Mouse (Mus musculus) Patski (cell line): ENCODE measurements around the gene Clp1. TPM values are rescaled to one million over a fixed set of nuclear protein-coding genes. Genes with fewer than 3 reads are reported as not detected.

Experiments used
- ATAC-seq: fragments of 100-300 bp; one replicate; pipeline ENCODE4 v1.8.0; 2021
- CTCF ChIA-PET: fragments of 350-600 bp; sonication (Branson Sonifier 250); formaldehyde crosslinking; loops from one replicate; lab custom pipeline; 2022; ENCODE audit warnings: inconsistent platforms; lab: Charles Lee
- POLR2A ChIA-PET: fragments of 350-600 bp; sonication (Branson Sonifier 250); formaldehyde crosslinking; loops from one replicate; lab custom pipeline; 2022; ENCODE audit warnings: antibody characterized with exemption, inconsistent platforms; lab: Charles Lee
- DNase-seq: peaks from one replicate; pipeline ENCODE4 v3.0.0-alpha.2; 2011; ENCODE audit warnings: low read depth, low spot score
- H3K27me3 ChIP-seq: fragments of 371-371 bp; one replicate; pipeline ENCODE4 v1.5.1; 2021
- CTCF ChIP-seq: fragments of 100-300 bp; IDR thresholded peaks from one replicate; pipeline ENCODE4 v1.5.1; 2021
- in situ Hi-C: fragments of 300-500 bp; cut with MboI; formaldehyde crosslinking; loops from 3 replicates; pipeline ENCODE4 v1.11.1; 2018; ENCODE audit warnings: low pct_unique_long_range_greater_than_20kb, mixed read lengths
- polyA plus RNA-seq: library from polyadenylated mRNA; unstranded; gene quantifications from one replicate; pipeline ENCODE4 v1.2.3, GENCODE M21; 2021

The Clp1 gene
- 11.9 TPM for polyA plus RNA-seq

- no peak for TF ChIP-seq CTCF
- ChIA-PET POLR2A (interaction anchor here (0.8 to 1.6 kb wide), 4 partner anchors 7 to 16 kb away, joined by 3 to 7 read pairs (median 4); partner anchors contain the start of genes Gm19426 and Ypel4), CTCF (no interaction called here)
- ATAC-seq (peak; percentile 93), DNase-seq (peak; percentile 59)
- no peaks in the 10 kb centered on the region for H3K27me3 ChIP-seq
- in situ Hi-C loops = no loop called here
Measured at GRCm38 (mm10) chr2:84727172-84727858, at the start of gene Clp1. Gene Clp1 (minus strand): TSS chr2:84727350.

GRCm38 (mm10) chr2:84775665-84776064, 48.5 kb upstream of the Clp1 start:
- ATAC-seq = no peak
- DNase-seq = no peak
- no peak for TF ChIP-seq CTCF
- ChIA-PET POLR2A (interaction anchor here (1.4 kb wide), 1 partner anchor 9 kb away, joined by 3 read pairs; no protein-coding TSS in a partner anchor), CTCF (no interaction called here)
- in situ Hi-C loops = no loop called here
- peaks cover 12% of the 10 kb centered on the region for H3K27me3 ChIP-seq

GRCm38 (mm10) chr2:84775241-84775640, 48.1 kb upstream of the Clp1 start, which contains the start of gene Serping1:
Gene Serping1 (minus strand): TSS chr2:84775444.
- POLR2A ChIA-PET = no interaction called here
- in situ Hi-C loops = no loop called here
- CTCF ChIA-PET = no interaction called here
- TF ChIP-seq CTCF = no peak
- DNase-seq = no peak
- no peak for ATAC-seq
- H3K27me3 ChIP-seq = peaks cover 16% of the 10 kb centered on the region

GRCm38 (mm10) chr2:84774751-84775150, 47.6 kb upstream of the Clp1 start:
- no peak for TF ChIP-seq CTCF
- in situ Hi-C loops = no loop called here
- POLR2A ChIA-PET = no interaction called here
- CTCF ChIA-PET = interaction anchor here (1.7 kb wide), 1 partner anchor 9 kb away, joined by 4 read pairs; no protein-coding TSS in a partner anchor
- no peak for ATAC-seq
- no peak for DNase-seq
- peaks cover 16% of the 10 kb centered on the region for H3K27me3 ChIP-seq

GRCm38 (mm10) chr2:84773195-84773594, 46.0 kb upstream of the Clp1 start:
- TF ChIP-seq CTCF = no peak
- peaks cover 10% of the 10 kb centered on the region for H3K27me3 ChIP-seq
- ATAC-seq = no peak
- in situ Hi-C loops = no loop called here
- ChIA-PET POLR2A (no interaction called here), CTCF (interaction anchor here (1.2 to 1.7 kb wide), 4 partner anchors 11 to 32 kb away, joined by 3 to 5 read pairs (median 4); no protein-coding TSS in a partner anchor)
- no peak for DNase-seq

GRCm38 (mm10) chr2:84772454-84772853, 45.3 kb upstream of the Clp1 start:
- no peak for TF ChIP-seq CTCF
- peaks cover 4% of the 10 kb centered on the region for H3K27me3 ChIP-seq
- CTCF ChIA-PET = interaction anchor here (1.2 to 1.7 kb wide), 2 partner anchors 31 kb away, joined by 3 read pairs; no protein-coding TSS in a partner anchor
- ATAC-seq (peak; percentile 54), DNase-seq (no peak)
- POLR2A ChIA-PET = no interaction called here
- in situ Hi-C loops = no loop called here

- no peak for DNase-seq
- ChIA-PET CTCF (no interaction called here), POLR2A (no interaction called here)
- H3K27me3 ChIP-seq = peaks cover 4% of the 10 kb centered on the region
- in situ Hi-C loops = no loop called here
- no peak for TF ChIP-seq CTCF
- no peak for ATAC-seq
Measured at GRCm38 (mm10) chr2:84770501-84770900, 43.4 kb upstream of the Clp1 start.

- no peak for ATAC-seq
- CTCF ChIA-PET = interaction anchor here (1.1 to 1.7 kb wide), 2 partner anchors 24 to 36 kb away, joined by 4 read pairs; partner anchors contain the start of gene Ube2l6
- DNase-seq = no peak
Measured at GRCm38 (mm10) chr2:84762818-84763217, 35.7 kb upstream of the Clp1 start.

GRCm38 (mm10) chr2:84762295-84762694, 35.1 kb upstream of the Clp1 start:
- no peak for DNase-seq
- CTCF ChIA-PET = interaction anchor here (1.1 to 1.7 kb wide), 2 partner anchors 23 to 37 kb away, joined by 4 read pairs; partner anchors contain the start of gene Ube2l6
- in situ Hi-C loops = no loop called here
- H3K27me3 ChIP-seq = peaks cover 8% of the 10 kb centered on the region
- POLR2A ChIA-PET = interaction anchor here (0.7 kb wide), 1 partner anchor 805 kb away, joined by 7 read pairs; no protein-coding TSS in a partner anchor
- ATAC-seq = no peak
- TF ChIP-seq CTCF = no peak

More at GRCm38 (mm10) chr2:84762818-84763217, 35.7 kb upstream of the Clp1 start:
- H3K27me3 ChIP-seq = peaks cover 8% of the 10 kb centered on the region
- in situ Hi-C loops = no loop called here
- POLR2A ChIA-PET = no interaction called here
- no peak for TF ChIP-seq CTCF

- ATAC-seq = no peak
- in situ Hi-C loops = no loop called here
- no peak for DNase-seq
- H3K27me3 ChIP-seq = peaks cover 8% of the 10 kb centered on the region
- no peak for TF ChIP-seq CTCF
- ChIA-PET CTCF (interaction anchor here (1.4 kb wide), 1 partner anchor 16 kb away, joined by 4 read pairs; no protein-coding TSS in a partner anchor), POLR2A (interaction anchor here (0.7 kb wide), 1 partner anchor 806 kb away, joined by 7 read pairs; no protein-coding TSS in a partner anchor)
Measured at GRCm38 (mm10) chr2:84761840-84762239, 34.7 kb upstream of the Clp1 start.

- CTCF ChIA-PET = interaction anchor here (1.4 kb wide), 1 partner anchor 15 kb away, joined by 4 read pairs; no protein-coding TSS in a partner anchor
- H3K27me3 ChIP-seq = peaks cover 8% of the 10 kb centered on the region
- in situ Hi-C loops = no loop called here
- DNase-seq = no peak
- no peak for TF ChIP-seq CTCF
- POLR2A ChIA-PET = no interaction called here
- ATAC-seq = no peak
Measured at GRCm38 (mm10) chr2:84761309-84761708, 34.2 kb upstream of the Clp1 start.
